Mouse (Mus musculus) spleen, adult 2 months (tissue): ENCODE results near the gene Mpo. TPM values are rescaled to one million over a fixed set of nuclear protein-coding genes. Genes with fewer than 3 reads are reported as not detected.

Experiments
- DNase-seq, 2 experiments: peaks; one replicate each; pipeline versions ENCODE4 v3.0.0 to v3.0.0-alpha.2; 2012 to 2021; ENCODE audit warnings: low spot score in 2 of 2, low read depth in 1 of 2
- H3K27ac ChIP-seq: fragments of 200-500 bp; 2 replicates; pipeline ENCODE4 v1.5.1; 2012; ENCODE audit warnings: low read length, inconsistent platforms; ENCODE audit not compliant: insufficient read depth
- H3K27me3 ChIP-seq: fragments of 200-500 bp; 2 replicates; pipeline ENCODE4 v1.6.1; 2012; ENCODE audit warnings: mild to moderate bottlenecking, moderate library complexity, low read length, inconsistent platforms; ENCODE audit not compliant: control insufficient read depth, insufficient read depth
- H3K36me3 ChIP-seq: fragments of 200-500 bp; 2 replicates; pipeline ENCODE4 v1.6.1; 2012; ENCODE audit warnings: mild to moderate bottlenecking, low read length, inconsistent platforms; ENCODE audit not compliant: control insufficient read depth, insufficient read depth
- H3K4me1 ChIP-seq: fragments of 200-500 bp; 2 replicates; pipeline ENCODE4 v1.6.1; 2011; ENCODE audit warnings: inconsistent platforms; ENCODE audit not compliant: control insufficient read depth, insufficient read depth, insufficient read length
- H3K4me3 ChIP-seq: fragments of 200-500 bp; 2 replicates; pipeline ENCODE4 v1.5.1; 2011; ENCODE audit warnings: mild to moderate bottlenecking, inconsistent platforms; ENCODE audit not compliant: insufficient read depth, insufficient read length; ENCODE audit errors: extremely low read depth
- CTCF ChIP-seq: fragments of 200-500 bp; IDR thresholded peaks from 2 replicates; pipeline ENCODE4 v1.5.1; 2011; ENCODE audit warnings: mild to moderate bottlenecking, inconsistent platforms; ENCODE audit not compliant: insufficient read depth, insufficient read length, insufficient replicate concordance; ENCODE audit errors: extremely low read depth
- POLR2A ChIP-seq: fragments of 200-500 bp; IDR thresholded peaks from 2 replicates; pipeline ENCODE4 v1.6.1; 2011; ENCODE audit warnings: low read depth, low read length, inconsistent platforms
- WGBS: fragments of 180-500 bp; shearing (Covaris S2); methylation state at CpG from one replicate; pipeline ENCODE4 v1.1.7; 2018; 5-methylcytosine and 5-hydroxymethylcytosine counted together
- polyA plus RNA-seq: library from polyadenylated mRNA; depleted of rRNA; stranded (reverse); fragments of >200 nt; gene quantifications from 2 replicates; pipeline ENCODE4 v1.2.3, GENCODE M21; 2012

Gene Mpo
- polyA plus RNA-seq, 1 experiment, result 21.9 TPM

GRCm38 (mm10) chr11:87801711-87802275 is 8.4 kb downstream of the Mpo start:
- H3K27me3 ChIP-seq, result no peaks in the 10 kb centered on the region
- H3K4me1 ChIP-seq, result no peaks in the 10 kb centered on the region
- no peak for DNase-seq
- 85% methylated on average over 22 of the region's 22 CpGs for WGBS
- no peak overlapping the region for H3K27ac ChIP-seq
- no peak for TF ChIP-seq POLR2A
- no peak for TF ChIP-seq CTCF
- H3K4me3 ChIP-seq, result no peak overlapping the region
- no peaks in the 10 kb centered on the region for H3K36me3 ChIP-seq

GRCm38 (mm10) chr11:87802621-87803020 is 9.2 kb downstream of the Mpo start:
- TF ChIP-seq POLR2A (no peak), CTCF (peak; percentile 19; the same call in 1 of the 2 replicates)
- DNase-seq, result no peak
- Histone ChIP-seq H3K27me3 (no peaks in the 10 kb centered on the region), H3K4me1 (no peaks in the 10 kb centered on the region), H3K4me3 (no peak overlapping the region), H3K27ac (no peak overlapping the region), H3K36me3 (no peaks in the 10 kb centered on the region)
- WGBS, result 80% methylated on average over 14 of the region's 14 CpGs

GRCm38 (mm10) chr11:87805448-87805847 is 12.1 kb downstream of the Mpo start:
- WGBS, result 87% methylated on average over 1 of the region's 1 CpGs

GRCm38 (mm10) chr11:87807433-87807832 is 14.1 kb downstream of the Mpo start:
- DNase-seq, result no peak
- 81% methylated on average over 6 of the region's 6 CpGs for WGBS
- no peak overlapping the region for H3K4me3 ChIP-seq
- H3K4me1 ChIP-seq, result peaks cover 5% of the 10 kb centered on the region; the same call in 1 of the 2 replicates
- no peak for TF ChIP-seq POLR2A
- no peak for TF ChIP-seq CTCF
- no peaks in the 10 kb centered on the region for H3K36me3 ChIP-seq
- H3K27me3 ChIP-seq, result no peaks in the 10 kb centered on the region
- H3K27ac ChIP-seq, result no peak overlapping the region

More at GRCm38 (mm10) chr11:87805448-87805847, 12.1 kb downstream of the Mpo start:
- Histone ChIP-seq H3K4me1 (peaks cover 5% of the 10 kb centered on the region; the same call in 1 of the 2 replicates), H3K36me3 (no peaks in the 10 kb centered on the region), H3K27ac (no peak overlapping the region), H3K27me3 (no peaks in the 10 kb centered on the region), H3K4me3 (no peak overlapping the region)
- peak in 1 of 2 experiments; percentile 26 for DNase-seq
- TF ChIP-seq POLR2A (no peak), CTCF (no peak)

GRCm38 (mm10) chr11:87808236-87808635 is 14.9 kb downstream of the Mpo start:
- H3K36me3 ChIP-seq, result no peaks in the 10 kb centered on the region
- 20% methylated on average over 7 of the region's 7 CpGs for WGBS
- no peak overlapping the region for H3K4me3 ChIP-seq
- no peak for DNase-seq
- no peaks in the 10 kb centered on the region for H3K27me3 ChIP-seq
- H3K27ac ChIP-seq, result no peak overlapping the region
- H3K4me1 ChIP-seq, result peaks cover 5% of the 10 kb centered on the region; the same call in 1 of the 2 replicates
- TF ChIP-seq CTCF, result no peak
- TF ChIP-seq POLR2A, result no peak

GRCm38 (mm10) chr11:87811396-87811795 is 18.0 kb downstream of the Mpo start:
- DNase-seq, result no peak
- no peak for TF ChIP-seq POLR2A
- TF ChIP-seq CTCF, result no peak
- H3K4me1 ChIP-seq, result peaks cover 5% of the 10 kb centered on the region; the same call in 1 of the 2 replicates
- H3K4me3 ChIP-seq, result no peak overlapping the region
- H3K27me3 ChIP-seq, result no peaks in the 10 kb centered on the region
- H3K27ac ChIP-seq, result no peak overlapping the region
- H3K36me3 ChIP-seq, result no peaks in the 10 kb centered on the region
- WGBS, result 26% methylated on average over 4 of the region's 4 CpGs

GRCm38 (mm10) chr11:87814831-87815230 is 21.4 kb downstream of the Mpo start:
- H3K4me1 ChIP-seq, result no peaks in the 10 kb centered on the region
- no peak for DNase-seq
- WGBS, result 79% methylated on average over 8 of the region's 8 CpGs
- no peak overlapping the region for H3K27ac ChIP-seq
- no peak overlapping the region for H3K4me3 ChIP-seq
- no peaks in the 10 kb centered on the region for H3K27me3 ChIP-seq
- H3K36me3 ChIP-seq, result no peaks in the 10 kb centered on the region
- TF ChIP-seq POLR2A, result no peak
- TF ChIP-seq CTCF, result no peak
